Mouse (Mus musculus): ENCODE data around the gene Vti1b.

The Vti1b gene

GRCm38 (mm10) chr12:79136949-79137348 lies 35.5 kb downstream of the Vti1b start:
- DNase-seq: no peak

- no peak for DNase-seq
These were observed 37.4 kb downstream of the Vti1b start for GRCm38 (mm10) chr12:79135105-79135504.

GRCm38 (mm10) chr12:79134676-79135075 lies 37.8 kb downstream of the Vti1b start:
- DNase-seq: no peak

GRCm38 (mm10) chr12:79131706-79132460 lies 40.6 kb downstream of the Vti1b start:
- peak; percentile 30 to 59 for DNase-seq

GRCm38 (mm10) chr12:79131178-79131675 lies 41.2 kb downstream of the Vti1b start:
- DNase-seq: no peak

GRCm38 (mm10) chr12:79130299-79131177 lies 41.9 kb downstream of the Vti1b start, which contains the start of gene Arg2:
Arg2 (plus strand) TSS chr12:79130777.
- peak; percentile 88 to 93 for DNase-seq

- no peak for DNase-seq
These were observed 49.6 kb downstream of the Vti1b start for GRCm38 (mm10) chr12:79122820-79123219.

- no peak for DNase-seq
These were observed 53.5 kb downstream of the Vti1b start for GRCm38 (mm10) chr12:79118991-79119390.
